Mouse (Mus musculus) heart, postnatal 36 days (tissue): ENCODE data around the gene F10. TPM values are rescaled to one million over a fixed set of nuclear protein-coding genes. Genes with fewer than 3 reads are reported as not detected.
"Not testable (repeated sequence)": the region's sequence is repeated elsewhere in the genome, so short reads cannot be mapped to it uniquely, and the experiment has no call there.

ENCODE experiments used
- DNase-seq, 2 experiments: peaks; one replicate each; pipeline ENCODE4 v3.0.0; 2021 to 2022
- intact Hi-C: fragments of 180-260 bp; cut with DNase I; formaldehyde crosslinking; loops from one replicate; pipeline ENCODE4 v1.15.1; 2025
- total RNA-seq, 2 experiments: library from RNA; stranded (reverse); gene quantifications; 2 replicates each; pipeline ENCODE4 v1.2.3; 2021

Gene F10
- total RNA-seq, 2 experiments from 2014 or later = 0.46 to 0.58 TPM

- DNase-seq = no peak
- intact Hi-C loops = no loop called here
Observed at GRCm38 (mm10) chr8:13050550-13050949, 13.4 kb downstream of the F10 start.

DNA sequence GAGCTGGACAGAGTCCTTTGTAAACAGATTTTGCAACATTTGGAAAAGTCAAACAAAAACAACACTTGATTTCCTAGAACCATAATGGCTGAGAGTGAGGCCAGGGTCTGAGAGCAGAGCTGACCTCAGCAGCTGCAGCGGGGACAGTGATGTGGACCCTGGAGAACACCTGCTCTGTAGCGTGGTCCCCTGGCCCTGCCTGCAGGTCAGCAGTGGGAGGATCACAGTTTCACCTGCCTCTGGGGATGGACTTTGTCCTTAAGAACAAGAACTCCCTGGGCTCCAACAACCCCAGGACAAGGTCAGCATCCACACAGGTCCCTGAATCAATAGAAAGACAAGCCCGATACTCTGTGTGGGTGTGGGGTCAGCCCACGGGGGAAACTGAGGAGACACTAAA is 20.2 kb downstream of the F10 start:
- DNase-seq = no peak
- intact Hi-C loops = no loop called here

- intact Hi-C loops = no loop called here
Observed at GRCm38 (mm10) chr8:13060441-13061150, 23.5 kb downstream of the F10 start, which contains the start of gene Proz. Gene Proz, plus strand, starts transcription at chr8:13060914.

DNA sequence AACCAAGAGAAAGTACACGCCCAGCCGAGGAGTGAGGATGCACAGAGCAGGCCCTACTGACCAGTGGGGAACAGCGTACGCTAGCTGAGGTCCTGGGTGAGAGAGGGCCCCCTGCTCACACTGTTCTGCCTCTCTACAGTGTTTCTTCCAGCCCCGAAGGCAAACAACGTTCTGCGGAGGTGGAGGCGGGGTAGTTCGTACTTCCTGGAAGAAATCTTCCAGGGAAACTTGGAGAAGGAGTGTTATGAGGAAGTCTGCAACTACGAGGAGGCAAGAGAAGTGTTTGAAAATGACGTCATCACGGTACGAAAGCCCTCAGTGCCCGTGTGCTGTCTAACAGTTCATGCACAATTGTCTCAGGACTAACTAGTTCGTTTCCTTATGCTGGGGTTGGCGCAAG is 26.0 kb downstream of the F10 start:
- intact Hi-C loops = no loop called here

More at GRCm38 (mm10) chr8:13060441-13061150, 23.5 kb downstream of the F10 start, which contains the start of gene Proz:
- no peak for DNase-seq

DNA sequence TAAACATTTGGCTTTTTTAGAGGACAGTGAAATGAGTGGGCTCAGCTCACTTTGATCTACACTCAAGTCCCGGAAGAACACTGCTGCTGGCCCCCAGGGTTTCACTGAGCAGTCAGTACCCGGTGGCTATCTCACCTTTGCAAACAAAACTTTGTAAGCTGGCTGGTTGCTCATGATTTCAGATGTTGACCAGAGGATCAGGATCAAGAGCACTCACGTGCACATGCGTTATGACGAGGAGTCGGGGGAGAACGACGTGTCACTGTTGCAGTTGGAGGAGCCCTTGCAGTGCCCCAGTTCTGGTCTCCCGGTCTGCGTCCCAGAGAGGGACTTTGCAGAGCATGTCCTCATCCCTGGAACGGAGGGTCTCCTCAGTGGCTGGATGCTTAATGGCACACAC is 36.1 kb downstream of the F10 start:
- DNase-seq = no peak

More for the DNA sequence above, 26.0 kb downstream of the F10 start:
- no peak for DNase-seq

DNA sequence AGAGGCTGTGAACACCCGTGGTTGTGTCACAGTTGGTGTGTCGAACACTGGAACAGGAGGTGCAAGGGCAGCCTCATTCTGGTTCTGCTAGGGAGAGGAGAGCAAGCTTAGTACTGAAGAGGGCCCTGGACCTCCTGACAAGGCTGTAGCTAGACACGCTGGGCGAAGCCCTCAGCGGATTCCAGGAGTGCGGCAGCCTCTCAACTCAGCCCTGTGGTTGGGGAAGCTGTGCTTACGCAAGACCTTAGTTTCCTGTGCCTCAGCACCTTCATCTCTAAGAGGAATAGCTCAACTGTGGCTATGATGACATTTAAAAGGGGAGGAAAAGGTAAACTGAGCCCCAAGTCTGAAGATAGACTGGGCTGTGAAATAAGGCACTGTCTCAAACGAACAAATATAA is 37.9 kb downstream of the F10 start:
- intact Hi-C loops = no loop called here
- DNase-seq = no peak

More for the DNA sequence above, 36.1 kb downstream of the F10 start:
- intact Hi-C loops = no loop called here

DNA sequence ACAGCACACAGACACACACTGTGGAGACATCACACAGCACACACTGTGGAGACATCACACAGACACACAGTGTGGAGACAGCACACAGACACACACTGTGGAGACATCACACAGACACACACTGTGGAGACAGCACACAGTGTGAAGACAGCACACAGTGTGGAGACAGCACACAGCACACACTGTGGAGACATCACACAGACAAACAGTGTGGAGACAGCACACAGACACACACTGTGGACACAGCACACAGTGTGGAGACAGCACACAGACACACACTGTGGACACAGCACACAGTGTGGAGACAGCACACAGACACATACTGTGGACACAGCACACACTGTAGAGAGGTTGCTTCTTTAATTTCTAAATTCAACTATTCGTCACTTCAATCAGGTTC is 38.5 kb downstream of the F10 start:
- intact Hi-C loops, DNase-seq: not testable (repeated sequence)

DNA sequence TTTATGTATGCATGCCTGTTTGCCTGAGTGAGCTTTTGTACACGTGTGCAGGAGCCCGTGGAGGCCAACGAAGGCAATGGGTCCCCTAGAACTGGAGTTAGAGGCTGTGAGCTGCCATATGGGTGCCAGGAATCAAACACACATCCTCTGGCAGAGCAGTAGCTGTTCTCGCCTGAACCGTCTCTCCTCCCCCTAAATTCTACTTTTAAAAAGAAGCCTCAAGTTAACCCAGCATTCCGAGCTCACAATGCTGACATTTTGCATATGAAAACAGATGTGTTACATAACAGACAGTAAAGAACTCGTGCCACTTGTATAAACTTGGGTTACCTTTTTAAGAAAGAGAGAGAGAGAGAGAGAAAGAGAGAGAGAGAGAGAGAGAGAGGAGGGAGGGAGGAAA is 40.4 kb downstream of the F10 start:
- no peak for DNase-seq
- intact Hi-C loops = no loop called here

DNA sequence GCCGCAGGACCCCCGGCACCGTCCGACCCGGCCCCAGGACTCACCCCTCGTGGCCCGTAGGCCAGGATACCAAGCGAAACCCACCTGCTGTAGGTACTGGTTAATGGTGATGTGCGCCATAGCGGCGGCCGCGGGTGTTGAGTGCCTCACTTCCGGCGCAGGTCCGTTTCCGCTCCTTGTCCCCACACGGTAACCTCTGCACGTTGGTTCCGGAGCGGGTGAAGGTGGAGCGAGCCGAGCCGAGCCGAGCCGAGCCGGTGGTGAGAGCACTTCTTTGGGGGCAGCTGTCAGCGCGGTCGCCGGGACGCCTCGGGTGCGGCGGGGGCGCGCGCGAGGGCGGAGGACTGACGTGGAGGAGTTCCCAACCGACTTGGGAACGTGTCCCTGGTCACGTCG is 67.6 kb downstream of the F10 start:
- peak; percentile 92 to 93 for DNase-seq
- intact Hi-C loops = loop anchor here (2.0 to 10.0 kb wide), 7 partner anchors 54 to 1550 kb away; partner anchors contain the start of genes Atp11a, Cars2, Ing1 and Lamp1

DNA sequence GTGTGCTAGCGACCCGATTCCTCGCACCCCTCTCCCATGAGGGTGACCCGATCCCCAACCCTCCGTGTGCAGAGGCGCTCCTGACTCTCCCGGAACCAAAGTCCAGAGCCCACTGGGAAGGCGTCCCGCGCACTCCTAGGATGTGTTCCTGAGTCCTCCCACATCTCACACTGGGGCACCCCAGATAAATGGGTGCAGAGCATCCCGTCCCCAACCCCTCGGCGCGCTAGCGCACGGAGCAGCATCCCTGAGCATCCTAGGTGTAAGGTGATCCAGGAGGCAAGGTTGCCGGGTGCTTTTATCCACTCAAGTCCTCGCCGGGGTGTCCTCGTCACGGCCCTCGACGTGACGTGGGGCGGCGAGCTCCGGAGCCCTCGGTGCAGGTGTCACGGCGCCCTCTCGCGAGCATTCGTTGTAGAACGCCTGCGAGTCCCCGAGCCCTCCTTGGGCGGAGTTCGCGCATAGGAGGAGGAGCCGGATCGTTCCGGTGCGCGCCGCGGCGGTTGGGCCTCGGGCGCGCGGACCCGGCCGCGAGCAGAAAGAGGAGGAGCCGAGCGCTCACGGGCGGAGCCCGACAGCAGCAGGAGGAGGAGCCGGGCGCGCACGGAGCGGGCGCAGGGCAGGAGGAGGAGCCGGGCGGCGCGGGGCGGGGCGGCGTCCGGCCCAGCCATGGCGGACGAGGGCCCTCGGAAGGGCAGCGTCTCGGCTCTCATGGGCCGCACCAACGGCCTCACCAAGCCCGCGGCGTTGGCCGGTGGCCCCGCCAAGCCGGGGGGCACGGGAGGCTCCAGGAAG is 68.2 kb downstream of the F10 start, which contains the start of the genes Pcid2 and Cul4a:
Gene Pcid2 (minus strand): TSS at position 373 of the 795 bp plus-strand sequence.
Gene Cul4a (plus strand): TSS at position 535 of the 795 bp plus-strand sequence.
- intact Hi-C loops = loop anchor here (2.0 to 10.0 kb wide), 6 partner anchors 54 to 1550 kb away; partner anchors contain the start of genes Atp11a, Cars2, Ing1 and Lamp1
- DNase-seq = peak; percentile 93 to 94

DNA sequence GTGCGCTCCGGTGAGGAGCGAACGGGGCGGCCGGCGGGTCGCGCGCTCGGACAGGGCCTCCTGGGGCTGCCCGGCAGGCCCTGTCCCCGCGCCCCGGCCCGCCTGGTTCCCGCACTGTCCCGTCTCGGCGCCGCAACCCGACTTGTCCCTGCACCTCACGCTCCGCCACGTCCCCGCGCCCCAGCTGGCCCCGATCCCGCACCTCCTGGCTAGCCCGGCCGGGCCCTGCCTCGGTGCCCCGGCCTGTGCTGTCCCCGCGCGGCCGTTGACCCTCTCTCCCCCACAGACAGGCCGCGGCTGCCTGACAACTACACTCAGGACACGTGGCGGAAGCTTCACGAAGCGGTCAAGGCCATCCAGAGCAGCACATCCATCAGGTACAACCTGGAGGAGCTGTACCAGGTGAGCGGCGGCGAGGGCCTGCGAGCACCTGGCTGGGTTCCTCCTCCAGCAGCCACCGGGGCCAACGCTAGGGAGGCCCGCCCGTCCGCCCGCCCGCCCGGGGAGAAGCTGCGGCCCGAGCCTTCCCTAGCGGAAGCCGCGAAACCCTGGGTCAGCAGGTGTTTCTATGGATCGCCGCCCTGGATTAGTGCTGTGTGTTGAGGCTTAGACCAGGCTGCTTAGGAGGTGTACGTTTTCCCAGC is 68.9 kb downstream of the F10 start:
- intact Hi-C loops = loop anchor here (2.0 to 10.0 kb wide), 6 partner anchors 53 to 1551 kb away; partner anchors contain the start of genes Atp11a, Cars2, Ing1 and Lamp1

More for the DNA sequence above, 68.9 kb downstream of the F10 start:
- DNase-seq = no peak

Other genes starting within 250 kb of the F10 start
- gene Mcf2l, start 163.5 kb upstream of the F10 start, total RNA-seq = 10 to 100 TPM; 53.3 to 77.9 TPM
- gene F7, start 11.3 kb upstream of the F10 start, total RNA-seq = under 1 TPM; 0.19 to 0.35 TPM
- gene Proz, start 23.6 kb downstream of the F10 start, total RNA-seq = not detected
- 10 to 100 TPM in 1 of 2 experiments, 1 to 10 TPM in 1; 7.5 to 11.0 TPM for gene Pcid2, start 68.2 kb downstream of the F10 start, total RNA-seq
- gene Cul4a, start 68.3 kb downstream of the F10 start, total RNA-seq = 10 to 100 TPM; 77.2 to 81.4 TPM
- gene Lamp1, start 121.9 kb downstream of the F10 start, total RNA-seq = 100 to 1,000 TPM; 403 to 406 TPM
- 1 to 10 TPM; 4.8 to 4.9 TPM for gene Grtp1, start 163.3 kb downstream of the F10 start, total RNA-seq
- 100 to 1,000 TPM; 573 to 582 TPM for gene Adprhl1, start 216.9 kb downstream of the F10 start, total RNA-seq